Mouse (Mus musculus): ENCODE measurements around the gene Zcwpw1. TPM values are rescaled to one million over a fixed set of nuclear protein-coding genes. Genes with fewer than 3 reads are reported as not detected.

The Zcwpw1 gene
- polyA plus RNA-seq, 2 experiments, result 2.4 to 3.1 TPM

DNA sequence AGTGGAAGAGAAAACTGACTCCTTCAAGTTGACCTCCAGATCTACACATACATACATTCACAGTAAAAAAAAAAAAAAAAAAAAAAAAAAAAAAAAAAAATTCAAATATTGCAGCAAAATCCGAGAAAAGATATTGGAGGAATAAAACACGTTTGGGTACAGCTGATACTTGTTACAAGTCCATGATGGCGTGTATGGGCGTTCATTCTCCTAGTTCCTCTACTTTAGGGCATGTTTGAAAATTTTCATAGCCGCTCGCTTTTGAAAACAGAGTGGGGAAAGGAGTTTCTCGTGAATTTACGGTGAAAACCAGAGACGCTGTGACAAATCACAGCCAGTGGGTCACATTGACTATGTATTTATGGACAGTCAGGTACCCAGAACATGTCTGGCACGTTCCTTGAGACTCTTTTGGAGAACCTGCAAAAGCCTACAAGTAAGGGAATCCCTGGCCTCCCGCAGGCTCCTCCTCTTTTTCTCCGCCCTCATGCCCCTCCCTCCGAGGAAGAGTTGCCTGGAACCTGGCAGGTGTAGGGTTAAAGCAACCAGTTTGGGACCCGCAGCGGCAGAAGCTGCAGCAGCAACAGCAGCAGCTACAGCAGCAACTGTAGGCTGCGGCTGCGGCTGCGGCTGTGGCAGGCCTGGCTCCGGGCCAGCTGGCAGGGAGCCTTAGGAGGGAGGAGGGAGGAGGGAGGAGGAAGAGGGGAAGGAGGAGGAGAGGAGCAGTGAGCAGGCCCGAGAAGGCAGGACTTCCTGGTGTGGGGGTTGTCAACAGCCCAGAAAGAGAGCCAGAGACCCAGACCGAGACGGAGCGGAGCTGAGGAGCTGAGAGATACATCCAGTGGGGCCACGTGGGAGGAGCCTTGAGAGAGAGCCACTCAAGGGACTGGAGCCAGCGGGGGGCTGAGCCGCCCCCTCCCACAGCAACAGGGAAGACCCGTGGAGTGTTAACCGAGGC lies 42.1 kb upstream of the Zcwpw1 start, which contains the start of gene Tsc22d4:
TSS of gene Tsc22d4 (plus strand) at position 517 of the 958 bp plus-strand sequence.
- peak within 1 kb of the TSS; percentile 100 for H3K4me2 ChIP-seq (ENCODE audit: low read depth)
- H3K9me3 ChIP-seq (ENCODE audit: control insufficient read depth, low read length), result no peaks in the 10 kb centered on the region
- peaks cover 3% of the 10 kb centered on the region; the same call in 1 of the 2 replicates for H3K36me3 ChIP-seq (replicated peaks; ENCODE audit: control insufficient read depth, insufficient read depth, low read depth)
- peak; percentile 49; the same call in 1 of the 2 replicates for TF ChIP-seq EP300 (IDR thresholded peaks at IDR 0.05; ENCODE audit: low read depth)
- TF ChIP-seq CTCF (IDR thresholded peaks at IDR 0.05; ENCODE audit: low read depth), result no peak
- peak within 1 kb of the TSS; percentile 98 for H3K27ac ChIP-seq
- no peaks in the 10 kb centered on the region for H3K27me3 ChIP-seq (ENCODE audit: control insufficient read depth, insufficient read depth, low read length)
- peak within 1 kb of the TSS; percentile 94 for H3K9ac ChIP-seq (replicated peaks)
- DNase-seq (ENCODE audit: low read depth in 3 of 3, low spot score in 3 of 3) (peak; percentile 69 to 78 (median 72)), ATAC-seq (ENCODE audit: insufficient read depth) (peak; percentile 76)
- WGBS (ENCODE audit: insufficient replicate concordance), result 5% methylated on average over 28 of the region's 28 CpGs
- H3K4me3 ChIP-seq (ENCODE audit: insufficient read depth in 1 of 2, low read depth in 2 of 2, low read length in 2 of 2), result peak within 1 kb of the TSS; percentile 81 to 96
- peaks cover 31 to 37% of the 10 kb centered on the region in 2 experiments for H3K4me1 ChIP-seq (replicated peaks; ENCODE audit: control insufficient read depth in 2 of 2, insufficient read depth in 2 of 2, low read length in 1 of 2)

DNA sequence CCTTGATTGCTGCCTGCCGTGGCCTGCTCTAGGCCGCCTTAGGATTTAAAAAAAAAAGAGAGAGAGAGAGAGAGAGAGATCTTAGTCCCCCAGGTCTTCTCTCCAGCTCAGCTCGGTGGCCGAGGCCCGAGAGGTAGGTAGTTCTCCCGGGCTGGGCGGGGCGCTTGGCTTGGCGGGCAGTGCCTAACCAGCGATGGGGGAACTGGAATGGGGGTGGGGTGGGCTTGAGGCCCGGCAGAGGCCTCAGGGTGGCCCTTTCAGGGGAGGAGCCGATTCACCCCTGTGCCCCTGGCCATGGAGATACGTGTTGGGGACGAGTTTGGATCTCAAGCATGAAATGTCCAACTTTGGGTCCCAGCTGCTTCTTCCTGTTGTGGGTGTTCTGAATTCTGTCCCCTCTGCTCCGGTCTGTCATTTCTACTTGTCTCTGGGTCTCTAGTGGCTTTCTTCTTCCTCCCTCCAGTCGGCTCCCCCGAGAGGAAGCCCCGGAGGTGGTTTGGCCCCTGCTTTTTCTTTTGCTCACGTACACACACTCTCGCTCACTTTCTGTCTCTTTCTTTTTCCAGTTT lies 41.2 kb upstream of the Zcwpw1 start:
- Histone ChIP-seq H3K9me3 (ENCODE audit: control insufficient read depth, low read length) (no peaks in the 10 kb centered on the region), H3K4me3 (ENCODE audit: insufficient read depth in 1 of 2, low read depth in 2 of 2, low read length in 2 of 2) (peak overlapping the region; percentile 81 to 96), H3K27ac (peak overlapping the region; percentile 98), H3K4me2 (ENCODE audit: low read depth) (peak overlapping the region; percentile 100), H3K4me1 (replicated peaks; ENCODE audit: control insufficient read depth in 2 of 2, insufficient read depth in 2 of 2, low read length in 1 of 2) (peaks cover 30 to 33% of the 10 kb centered on the region in 2 experiments), H3K9ac (replicated peaks) (peak overlapping the region; percentile 94), H3K27me3 (ENCODE audit: control insufficient read depth, insufficient read depth, low read length) (no peaks in the 10 kb centered on the region), H3K36me3 (replicated peaks; ENCODE audit: control insufficient read depth, insufficient read depth, low read depth) (peaks cover 12% of the 10 kb centered on the region)
- WGBS (ENCODE audit: insufficient replicate concordance), result 0% methylated on average over 20 of the region's 20 CpGs
- ATAC-seq (ENCODE audit: insufficient read depth) (peak; percentile 68), DNase-seq (ENCODE audit: low read depth in 3 of 3, low spot score in 3 of 3) (peak in 1 of 3 experiments; percentile 60)
- no peak for TF ChIP-seq EP300 (IDR thresholded peaks at IDR 0.05; ENCODE audit: low read depth)
- TF ChIP-seq CTCF (IDR thresholded peaks at IDR 0.05; ENCODE audit: low read depth), result no peak

GRCm38 (mm10) chr5:137746851-137747325 lies 40.7 kb upstream of the Zcwpw1 start:
- Histone ChIP-seq H3K27ac (peak overlapping the region; percentile 98), H3K4me2 (ENCODE audit: low read depth) (peak overlapping the region; percentile 100), H3K9me3 (ENCODE audit: control insufficient read depth, low read length) (no peaks in the 10 kb centered on the region), H3K27me3 (ENCODE audit: control insufficient read depth, insufficient read depth, low read length) (no peaks in the 10 kb centered on the region), H3K36me3 (replicated peaks; ENCODE audit: control insufficient read depth, insufficient read depth, low read depth) (peaks cover 13% of the 10 kb centered on the region), H3K4me1 (replicated peaks; ENCODE audit: control insufficient read depth in 2 of 2, insufficient read depth in 2 of 2, low read length in 1 of 2) (peaks cover 28 to 30% of the 10 kb centered on the region in 2 experiments), H3K4me3 (ENCODE audit: insufficient read depth in 1 of 2, low read depth in 2 of 2, low read length in 2 of 2) (peak overlapping the region; percentile 81 to 96), H3K9ac (replicated peaks) (peak overlapping the region; percentile 94)
- TF ChIP-seq EP300 (IDR thresholded peaks at IDR 0.05; ENCODE audit: low read depth), result no peak
- no peak for TF ChIP-seq CTCF (IDR thresholded peaks at IDR 0.05; ENCODE audit: low read depth)
- DNase-seq (ENCODE audit: low read depth in 3 of 3, low spot score in 3 of 3) (no peak), ATAC-seq (ENCODE audit: insufficient read depth) (no peak)
- under 1% methylated on average over 16 of the region's 16 CpGs for WGBS (ENCODE audit: insufficient replicate concordance)

GRCm38 (mm10) chr5:137747326-137747961 lies 40.2 kb upstream of the Zcwpw1 start:
- TF ChIP-seq CTCF (IDR thresholded peaks at IDR 0.05; ENCODE audit: low read depth) (peak; percentile 40), EP300 (IDR thresholded peaks at IDR 0.05; ENCODE audit: low read depth) (no peak)
- DNase-seq (ENCODE audit: low read depth in 3 of 3, low spot score in 3 of 3) (no peak), ATAC-seq (ENCODE audit: insufficient read depth) (peak; percentile 26; the same call in 1 of the 2 replicates)
- peaks cover 27 to 28% of the 10 kb centered on the region in 2 experiments for H3K4me1 ChIP-seq (replicated peaks; ENCODE audit: control insufficient read depth in 2 of 2, insufficient read depth in 2 of 2, low read length in 1 of 2)
- no peaks in the 10 kb centered on the region for H3K27me3 ChIP-seq (ENCODE audit: control insufficient read depth, insufficient read depth, low read length)
- H3K9ac ChIP-seq (replicated peaks), result peak overlapping the region; percentile 94
- peak overlapping the region; percentile 81 to 96 for H3K4me3 ChIP-seq (ENCODE audit: insufficient read depth in 1 of 2, low read depth in 2 of 2, low read length in 2 of 2)
- peaks cover 13% of the 10 kb centered on the region for H3K36me3 ChIP-seq (replicated peaks; ENCODE audit: control insufficient read depth, insufficient read depth, low read depth)
- peak overlapping the region; percentile 100 for H3K4me2 ChIP-seq (ENCODE audit: low read depth)
- peak overlapping the region; percentile 98 for H3K27ac ChIP-seq
- H3K9me3 ChIP-seq (ENCODE audit: control insufficient read depth, low read length), result no peaks in the 10 kb centered on the region
- 0% methylated on average over 26 of the region's 26 CpGs for WGBS (ENCODE audit: insufficient replicate concordance)
